Mouse (Mus musculus) CD4-positive, CD25-positive, alpha-beta regulatory T cell, adult 2 months (primary cell): ENCODE results near the gene Pabpc4.
A peak's percentile ranks its signal among the peaks of the same experiment; 100 is the strongest.
"Not testable (repeated sequence)": the region's sequence is repeated elsewhere in the genome, so short reads cannot be mapped to it uniquely, and the experiment has no call there.

Experiments
- DNase-seq: peaks from one replicate; pipeline ENCODE4 v3.0.0-alpha.2; 2012; ENCODE audit warnings: low read depth, low spot score

Pabpc4 gene

GRCm38 (mm10) chr4:123247147-123247880 is 14.8 kb upstream of the Pabpc4 start:
- DNase-seq = no peak

GRCm38 (mm10) chr4:123248971-123249567 is 13.1 kb upstream of the Pabpc4 start:
- no peak for DNase-seq

- no peak for DNase-seq
These were observed 9.9 kb upstream of the Pabpc4 start for GRCm38 (mm10) chr4:123252214-123252613.

- DNase-seq = peak; percentile 73
These were observed 7.5 kb upstream of the Pabpc4 start for GRCm38 (mm10) chr4:123254617-123255016.

GRCm38 (mm10) chr4:123260071-123260746 is 1.9 kb upstream of the Pabpc4 start:
- DNase-seq = no peak

GRCm38 (mm10) chr4:123271063-123271462 is 8.9 kb downstream of the Pabpc4 start:
- no peak for DNase-seq

DNA sequence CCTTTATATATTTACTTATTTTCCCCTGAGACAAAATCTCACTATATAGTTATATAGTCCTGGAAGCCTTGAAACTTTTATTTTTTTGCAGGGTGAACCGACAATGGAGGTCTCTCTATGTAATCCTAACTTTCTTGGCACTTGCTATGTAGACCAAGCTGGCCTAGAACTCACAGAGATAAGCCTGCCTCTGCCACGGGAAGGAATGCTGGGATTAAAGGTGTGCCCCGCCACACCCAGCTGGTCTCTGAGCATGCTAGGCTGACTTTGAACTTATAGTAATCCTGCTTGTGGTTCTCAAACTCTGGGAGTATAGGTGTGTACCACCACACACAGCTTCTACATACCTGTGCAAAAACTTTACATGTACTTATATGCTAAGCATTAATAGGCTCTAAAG is 18.0 kb downstream of the Pabpc4 start:
- DNase-seq = no peak

GRCm38 (mm10) chr4:123282500-123282899 is 20.3 kb downstream of the Pabpc4 start:
- peak; percentile 91 for DNase-seq

- peak; percentile 40 for DNase-seq
These were observed 20.9 kb downstream of the Pabpc4 start for GRCm38 (mm10) chr4:123282915-123283674.

GRCm38 (mm10) chr4:123283675-123284064 is 21.5 kb downstream of the Pabpc4 start:
- peak; percentile 25 for DNase-seq

- no peak for DNase-seq
These were observed 22.8 kb downstream of the Pabpc4 start for GRCm38 (mm10) chr4:123284731-123285624.

DNA sequence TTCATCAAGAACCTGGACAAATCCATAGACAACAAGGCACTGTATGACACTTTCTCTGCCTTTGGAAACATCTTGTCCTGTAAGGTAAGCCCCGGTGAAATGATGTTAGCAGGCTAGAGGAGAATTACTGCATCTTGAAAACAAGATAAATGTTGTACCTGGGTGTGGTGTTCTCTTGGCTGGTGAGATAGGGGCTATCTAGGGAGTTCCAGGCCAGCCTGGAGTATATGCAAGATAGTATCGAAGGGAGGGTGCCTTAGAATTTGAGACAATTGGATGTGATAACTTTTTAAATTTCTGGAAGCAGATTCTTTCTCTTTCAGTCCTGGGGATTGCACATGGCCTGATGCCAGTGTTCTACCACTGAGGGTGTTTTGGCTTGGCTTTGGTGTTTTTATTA is 24.6 kb downstream of the Pabpc4 start:
- no peak for DNase-seq

DNA sequence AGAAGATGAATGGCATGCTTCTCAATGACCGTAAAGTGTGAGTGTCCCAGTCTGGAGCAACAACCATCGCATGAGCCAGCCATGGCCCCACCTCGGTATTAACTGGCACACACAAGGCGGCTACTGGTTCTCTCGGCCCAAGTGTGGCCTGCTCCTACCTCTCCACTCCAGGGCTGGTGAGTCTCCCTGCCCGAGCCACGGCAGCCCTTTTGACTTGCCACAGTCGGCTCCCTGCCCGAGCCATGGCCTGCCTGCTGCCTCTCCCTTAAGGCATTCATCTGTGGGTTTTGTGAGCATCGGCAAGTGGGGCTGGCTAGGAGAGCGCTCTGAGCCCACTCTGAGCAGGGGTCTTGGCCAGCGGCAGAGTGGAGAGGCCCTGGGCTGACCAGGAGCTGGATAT is 26.9 kb downstream of the Pabpc4 start:
- no peak for DNase-seq

- no peak for DNase-seq
These were observed 30.2 kb downstream of the Pabpc4 start for GRCm38 (mm10) chr4:123292390-123292789.

DNA sequence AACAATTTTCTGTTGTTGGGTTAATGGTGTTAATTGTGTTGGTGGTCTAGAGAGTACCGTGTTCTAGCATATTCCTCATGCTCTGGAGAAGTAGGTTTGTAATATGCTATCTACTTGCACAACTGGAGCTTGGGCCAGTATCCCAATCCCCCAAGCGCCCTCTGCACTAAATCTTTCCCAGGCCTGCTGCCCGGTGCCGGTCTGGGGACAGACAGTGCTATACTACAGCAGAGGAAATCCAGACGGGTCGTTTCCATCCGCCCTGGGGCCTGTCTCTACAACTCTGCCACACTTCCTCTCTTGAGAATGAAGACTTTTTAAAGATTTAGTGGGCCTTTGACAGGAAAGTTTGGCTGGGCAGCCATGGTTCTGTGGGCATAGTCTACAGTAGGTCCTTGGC is 30.8 kb downstream of the Pabpc4 start:
- DNase-seq = no peak

- DNase-seq = no peak
These were observed 31.7 kb downstream of the Pabpc4 start for GRCm38 (mm10) chr4:123293661-123294443.

- DNase-seq = not testable (repeated sequence)
These were observed 32.9 kb downstream of the Pabpc4 start for GRCm38 (mm10) chr4:123295026-123295425.

DNA sequence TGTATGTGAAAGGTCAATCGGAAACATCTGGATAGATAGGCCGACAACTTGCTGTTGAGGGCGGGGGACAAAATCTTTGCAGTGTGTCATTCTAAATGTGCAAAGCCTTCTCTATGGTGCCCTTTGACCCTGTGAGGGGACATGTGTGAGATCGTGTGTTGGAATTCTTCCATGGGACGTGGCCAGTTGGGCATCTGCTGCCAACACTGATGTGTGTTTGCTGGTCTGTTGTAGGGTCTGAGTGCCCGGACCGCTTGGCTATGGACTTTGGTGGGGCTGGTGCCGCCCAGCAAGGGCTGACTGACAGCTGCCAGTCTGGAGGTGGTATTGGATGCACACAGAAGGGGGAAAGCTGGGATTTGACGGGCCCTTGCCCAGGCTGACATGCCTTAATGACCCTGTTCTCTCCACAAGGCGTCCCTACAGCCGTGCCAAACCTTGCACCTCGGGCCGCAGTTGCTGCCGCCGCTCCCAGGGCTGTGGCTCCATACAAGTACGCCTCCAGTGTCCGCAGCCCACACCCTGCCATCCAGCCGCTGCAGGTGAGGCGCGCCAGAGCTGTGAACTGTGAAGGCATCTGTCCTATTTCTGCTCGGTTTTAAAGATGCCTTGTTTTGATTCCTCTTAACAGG is 33.5 kb downstream of the Pabpc4 start:
- no peak for DNase-seq

DNA sequence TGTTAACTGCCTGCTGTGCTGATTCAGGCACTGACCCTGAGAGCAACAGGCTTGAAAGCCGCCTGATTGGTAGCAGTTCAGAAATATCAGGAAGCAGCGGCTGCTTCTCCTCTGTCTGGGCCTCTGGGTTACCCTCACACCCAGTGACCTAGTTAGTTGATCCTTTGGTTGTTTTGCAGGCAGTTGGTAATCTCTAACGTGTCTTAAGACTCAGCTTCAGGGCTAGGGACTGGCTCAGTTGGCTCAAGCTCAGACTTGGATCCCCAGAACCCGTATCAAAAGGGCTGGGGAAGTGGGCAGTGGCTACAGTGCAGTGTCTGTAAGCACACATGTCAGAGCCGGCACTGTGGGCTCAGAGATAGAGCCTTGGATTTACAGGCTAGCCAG is 34.0 kb downstream of the Pabpc4 start:
- no peak for DNase-seq
